Mouse (Mus musculus) hindbrain, embryonic 12.5 days (tissue): Measurements from ENCODE around the gene Fggy. TPM values are rescaled to one million over a fixed set of nuclear protein-coding genes. Genes with fewer than 3 reads are reported as not detected.
A peak's percentile ranks its signal among the peaks of the same experiment; 100 is the strongest.

Experiments used
- ATAC-seq: fragments of 200-750 bp; cut with Nextera tagmentation; 2 replicates; pipeline ENCODE4 v1.8.0; 2017; ENCODE audit warnings: moderate TSS enrichment; ENCODE audit not compliant: low FRiP score
- H3K27ac ChIP-seq: fragments of 300-500 bp; sonication (generic); 2 replicates; pipeline ENCODE4 v1.5.1; 2016; ENCODE audit warnings: mild to moderate bottlenecking
- H3K27me3 ChIP-seq: fragments of 300-500 bp; sonication (generic); 2 replicates; pipeline ENCODE4 v1.6.1; 2016; ENCODE audit warnings: mild to moderate bottlenecking
- H3K36me3 ChIP-seq: fragments of 300-500 bp; sonication (generic); 2 replicates; pipeline ENCODE4 v1.6.1; 2016; ENCODE audit warnings: mild to moderate bottlenecking
- H3K4me1 ChIP-seq: fragments of 300-500 bp; sonication (generic); 2 replicates; pipeline ENCODE4 v1.6.1; 2016
- H3K4me2 ChIP-seq: fragments of 300-500 bp; sonication (generic); replicated peaks from 2 replicates; pipeline ENCODE4 v1.6.1; 2016; ENCODE audit warnings: mild to moderate bottlenecking
- H3K4me3 ChIP-seq: fragments of 300-500 bp; sonication (generic); 2 replicates; pipeline ENCODE4 v1.5.1; 2016; ENCODE audit warnings: mild to moderate bottlenecking
- H3K9ac ChIP-seq: fragments of 300-500 bp; sonication (generic); 2 replicates; pipeline ENCODE4 v1.6.1; 2016; ENCODE audit warnings: mild to moderate bottlenecking, moderate library complexity
- H3K9me3 ChIP-seq: fragments of 300-500 bp; sonication (generic); replicated peaks from 2 replicates; pipeline ENCODE4 v1.6.1; 2016; ENCODE audit warnings: mild to moderate bottlenecking
- WGBS: fragments of 180-500 bp; shearing (Covaris S2); methylation state at CpG from one replicate; pipeline ENCODE4 v1.1.7; 2016; 5-methylcytosine and 5-hydroxymethylcytosine counted together
- polyA plus RNA-seq: library from polyadenylated mRNA; unstranded; fragments of >200 nt; fragmentation: Nextera tagmentation; extraction: Ambion mirVana; gene quantifications from 2 replicates; pipeline ENCODE4 v1.2.1, GENCODE M21; 2016

Fggy gene
- polyA plus RNA-seq, 1 experiment from 2014 or later, result 8.7 TPM

GRCm38 (mm10) chr4:95915628-95916579, 358.6 kb downstream of the Fggy start:
- no peaks in the 10 kb centered on the region for H3K9me3 ChIP-seq
- no peak overlapping the region for H3K4me2 ChIP-seq
- H3K9ac ChIP-seq, result no peak overlapping the region
- H3K4me3 ChIP-seq, result no peak overlapping the region
- no peaks in the 10 kb centered on the region for H3K36me3 ChIP-seq
- peak; percentile 60; the same call in 1 of the 2 replicates for ATAC-seq
- no peak overlapping the region for H3K27ac ChIP-seq
- no peaks in the 10 kb centered on the region for H3K27me3 ChIP-seq
- peaks cover 7% of the 10 kb centered on the region; the same call in 1 of the 2 replicates for H3K4me1 ChIP-seq
- WGBS, result 29% methylated on average over 8 of the region's 8 CpGs

- no peaks in the 10 kb centered on the region for H3K36me3 ChIP-seq
- H3K27ac ChIP-seq, result no peak overlapping the region
- no peaks in the 10 kb centered on the region for H3K27me3 ChIP-seq
- H3K9me3 ChIP-seq, result no peaks in the 10 kb centered on the region
- WGBS, result 68% methylated on average over 6 of the region's 6 CpGs
- H3K4me1 ChIP-seq, result peaks cover 7% of the 10 kb centered on the region; the same call in 1 of the 2 replicates
- ATAC-seq, result no peak
- no peak overlapping the region for H3K4me3 ChIP-seq
- no peak overlapping the region for H3K4me2 ChIP-seq
- no peak overlapping the region for H3K9ac ChIP-seq
These were observed 360.4 kb downstream of the Fggy start for GRCm38 (mm10) chr4:95917703-95918102.

- H3K4me1 ChIP-seq, result peaks cover 6% of the 10 kb centered on the region; the same call in 1 of the 2 replicates
- no peaks in the 10 kb centered on the region for H3K27me3 ChIP-seq
- H3K9ac ChIP-seq, result no peak overlapping the region
- no peak for ATAC-seq
- no peaks in the 10 kb centered on the region for H3K36me3 ChIP-seq
- H3K4me2 ChIP-seq, result no peak overlapping the region
- H3K4me3 ChIP-seq, result no peak overlapping the region
- no peaks in the 10 kb centered on the region for H3K9me3 ChIP-seq
- WGBS, result 82% methylated on average over 4 of the region's 4 CpGs
- no peak overlapping the region for H3K27ac ChIP-seq
These were observed 363.1 kb downstream of the Fggy start for GRCm38 (mm10) chr4:95920448-95920847.

- no peak overlapping the region for H3K4me2 ChIP-seq
- H3K9me3 ChIP-seq, result no peaks in the 10 kb centered on the region
- H3K27ac ChIP-seq, result no peak overlapping the region
- no peaks in the 10 kb centered on the region for H3K36me3 ChIP-seq
- peak; percentile 64 for ATAC-seq
- H3K4me1 ChIP-seq, result no peaks in the 10 kb centered on the region
- H3K9ac ChIP-seq, result no peak overlapping the region
- H3K27me3 ChIP-seq, result no peaks in the 10 kb centered on the region
- 16% methylated on average over 7 of the region's 7 CpGs for WGBS
- no peak overlapping the region for H3K4me3 ChIP-seq
These were observed 367.2 kb downstream of the Fggy start for GRCm38 (mm10) chr4:95924210-95925184.

- Histone ChIP-seq H3K36me3 (no peaks in the 10 kb centered on the region), H3K9ac (no peak overlapping the region), H3K9me3 (no peaks in the 10 kb centered on the region), H3K27ac (no peak overlapping the region), H3K4me1 (no peaks in the 10 kb centered on the region), H3K4me3 (no peak overlapping the region), H3K4me2 (no peak overlapping the region), H3K27me3 (no peaks in the 10 kb centered on the region)
- WGBS, result 86% methylated on average over 1 of the region's 1 CpGs
- no peak for ATAC-seq
These were observed 371.5 kb downstream of the Fggy start for GRCm38 (mm10) chr4:95928846-95929245.

GRCm38 (mm10) chr4:95929936-95930335, 372.6 kb downstream of the Fggy start:
- Histone ChIP-seq H3K9me3 (no peaks in the 10 kb centered on the region), H3K27me3 (no peaks in the 10 kb centered on the region), H3K27ac (no peak overlapping the region), H3K36me3 (no peaks in the 10 kb centered on the region), H3K4me1 (no peaks in the 10 kb centered on the region), H3K4me2 (no peak overlapping the region), H3K9ac (no peak overlapping the region), H3K4me3 (no peak overlapping the region)
- ATAC-seq, result no peak
- 82% methylated on average over 1 of the region's 1 CpGs for WGBS

GRCm38 (mm10) chr4:95931331-95931730, 374.0 kb downstream of the Fggy start:
- WGBS, result 77% methylated on average over 2 of the region's 2 CpGs
- H3K9me3 ChIP-seq, result no peaks in the 10 kb centered on the region
- no peak overlapping the region for H3K4me3 ChIP-seq
- H3K9ac ChIP-seq, result no peak overlapping the region
- H3K4me1 ChIP-seq, result no peaks in the 10 kb centered on the region
- H3K36me3 ChIP-seq, result no peaks in the 10 kb centered on the region
- H3K27me3 ChIP-seq, result no peaks in the 10 kb centered on the region
- H3K27ac ChIP-seq, result no peak overlapping the region
- no peak for ATAC-seq
- H3K4me2 ChIP-seq, result no peak overlapping the region

- H3K4me1 ChIP-seq, result no peaks in the 10 kb centered on the region
- H3K36me3 ChIP-seq, result no peaks in the 10 kb centered on the region
- H3K27me3 ChIP-seq, result no peaks in the 10 kb centered on the region
- H3K27ac ChIP-seq, result no peak overlapping the region
- WGBS, result 89% methylated on average over 9 of the region's 9 CpGs
- ATAC-seq, result no peak
- H3K4me2 ChIP-seq, result no peak overlapping the region
- H3K9me3 ChIP-seq, result no peaks in the 10 kb centered on the region
- no peak overlapping the region for H3K9ac ChIP-seq
- no peak overlapping the region for H3K4me3 ChIP-seq
These were observed 376.6 kb downstream of the Fggy start for GRCm38 (mm10) chr4:95933801-95934356.

- no peak for ATAC-seq
- Histone ChIP-seq H3K36me3 (no peaks in the 10 kb centered on the region), H3K4me3 (no peak overlapping the region), H3K9me3 (no peaks in the 10 kb centered on the region), H3K27me3 (no peaks in the 10 kb centered on the region), H3K4me1 (no peaks in the 10 kb centered on the region), H3K4me2 (no peak overlapping the region), H3K27ac (no peak overlapping the region), H3K9ac (no peak overlapping the region)
- WGBS, result 85% methylated on average over 4 of the region's 4 CpGs
These were observed 377.2 kb downstream of the Fggy start for GRCm38 (mm10) chr4:95934384-95935035.

GRCm38 (mm10) chr4:95938701-95939100, 381.4 kb downstream of the Fggy start:
- ATAC-seq, result no peak
- no peak overlapping the region for H3K4me2 ChIP-seq
- WGBS, result 75% methylated on average over 3 of the region's 3 CpGs
- H3K36me3 ChIP-seq, result no peaks in the 10 kb centered on the region
- H3K27me3 ChIP-seq, result no peaks in the 10 kb centered on the region
- H3K27ac ChIP-seq, result no peak overlapping the region
- H3K4me1 ChIP-seq, result no peaks in the 10 kb centered on the region
- H3K9me3 ChIP-seq, result no peaks in the 10 kb centered on the region
- H3K4me3 ChIP-seq, result no peak overlapping the region
- no peak overlapping the region for H3K9ac ChIP-seq

GRCm38 (mm10) chr4:95947896-95948295, 390.6 kb downstream of the Fggy start:
- WGBS, result 65% methylated on average over 1 of the region's 1 CpGs
- Histone ChIP-seq H3K27me3 (no peaks in the 10 kb centered on the region), H3K4me2 (no peak overlapping the region), H3K27ac (no peak overlapping the region), H3K4me1 (no peaks in the 10 kb centered on the region), H3K36me3 (no peaks in the 10 kb centered on the region), H3K9ac (no peak overlapping the region), H3K9me3 (no peaks in the 10 kb centered on the region), H3K4me3 (no peak overlapping the region)
- no peak for ATAC-seq
